Mouse (Mus musculus) gastrocnemius, postnatal 25 days (tissue): ENCODE results near the gene Maml2. TPM values are rescaled to one million over a fixed set of nuclear protein-coding genes. Genes with fewer than 3 reads are reported as not detected.
A peak's percentile ranks its signal among the peaks of the same experiment; 100 is the strongest.

Experiments
- DNase-seq: peaks from one replicate; pipeline ENCODE4 v3.0.0; 2022
- microRNA-seq, 2 experiments: library from miRNA; unstranded; fragments of <30 nt; microRNA quantifications; one replicate each; pipeline ENCODE4 v1.2.0; 2021; ENCODE audit warnings: borderline replicate concordance in 2 of 2
- total RNA-seq, 2 experiments: library from RNA; stranded (reverse); gene quantifications; 1 replicate in 1 of 2; 2 replicates in 1 of 2; pipeline ENCODE4 v1.2.3; 2021

Gene Maml2
- total RNA-seq, 2 experiments from 2014 or later, result 2.1 to 3.2 TPM

- peak; percentile 95 for DNase-seq
These were observed 451.3 kb downstream of the Maml2 start for GRCm38 (mm10) chr9:13748798-13749674.

GRCm38 (mm10) chr9:13749675-13749998, 451.9 kb downstream of the Maml2 start:
- no peak for DNase-seq

- DNase-seq, result no peak
These were observed 454.8 kb downstream of the Maml2 start for GRCm38 (mm10) chr9:13752543-13752942.

Small RNAs within 50 kb of the gene (microRNA-seq; reads per million reads assigned to microRNA genes)
- 0 reads per million in 2 experiments for gene Gm22643

Other genes with a start within 250 kb of the Maml2 start
- gene Jrkl, start 52.1 kb upstream of the Maml2 start, total RNA-seq, result 1 to 10 TPM; 2.6 to 2.7 TPM
- 1 to 10 TPM; 2.8 to 4.3 TPM for gene Ccdc82, start 51.0 kb upstream of the Maml2 start, total RNA-seq
- gene Gm17571, start 148.8 kb downstream of the Maml2 start, total RNA-seq, result not detected